Mouse (Mus musculus) ES-Bruce4 (cell line): ENCODE data around the gene Gcn1l1. TPM values are rescaled to one million over a fixed set of nuclear protein-coding genes. Genes with fewer than 3 reads are reported as not detected.

Source experiments
- H3K27ac ChIP-seq: 2 replicates; pipeline ENCODE4 v1.5.1; 2012; ENCODE audit warnings: low read length, inconsistent platforms; ENCODE audit not compliant: insufficient read depth
- H3K27me3 ChIP-seq: 2 replicates; pipeline ENCODE4 v1.6.1; 2012; ENCODE audit warnings: mild to moderate bottlenecking, low read length, inconsistent platforms; ENCODE audit not compliant: control insufficient read depth, poor library complexity, insufficient read depth, severe bottlenecking
- H3K36me3 ChIP-seq: 2 replicates; pipeline ENCODE4 v1.6.1; 2012; ENCODE audit warnings: inconsistent platforms, mild to moderate bottlenecking, low read length, moderate library complexity; ENCODE audit not compliant: control insufficient read depth, poor library complexity, insufficient read depth, severe bottlenecking
- H3K4me1 ChIP-seq: one replicate; pipeline ENCODE4 v1.8.1; 2011; ENCODE audit warnings: low read length; ENCODE audit not compliant: control insufficient read depth, insufficient read depth
- H3K4me3 ChIP-seq: 2 replicates; pipeline ENCODE4 v1.5.1; 2011; ENCODE audit warnings: low read depth, mild to moderate bottlenecking, low read length
- H3K9ac ChIP-seq: 2 replicates; pipeline ENCODE4 v1.6.1; 2012; ENCODE audit warnings: low read depth, mild to moderate bottlenecking, inconsistent platforms; ENCODE audit not compliant: poor library complexity, severe bottlenecking
- H3K9me3 ChIP-seq: replicated peaks from 2 replicates; pipeline ENCODE4 v1.6.1; 2012; ENCODE audit warnings: mild to moderate bottlenecking, low read length, inconsistent platforms; ENCODE audit not compliant: control insufficient read depth, poor library complexity, insufficient read depth, severe bottlenecking
- CTCF ChIP-seq: IDR thresholded peaks from one replicate; pipeline ENCODE4 v1.8.1; 2011; ENCODE audit warnings: low read depth, low read length
- EP300 ChIP-seq: IDR thresholded peaks from 2 replicates; pipeline ENCODE4 v1.6.1; 2011; ENCODE audit warnings: low read depth, low read length; ENCODE audit not compliant: insufficient read depth
- POLR2A ChIP-seq: IDR thresholded peaks from one replicate; pipeline ENCODE4 v1.8.1; 2011; ENCODE audit warnings: low read length; ENCODE audit not compliant: insufficient read depth
- polyA plus RNA-seq: library from polyadenylated mRNA; stranded (reverse); fragments of >200 nt; gene quantifications from 2 replicates; pipeline ENCODE4 v1.2.4, GENCODE M21; 2011; ENCODE audit warnings: low read depth; ENCODE audit not compliant: missing spikeins, insufficient read depth, insufficient read length

Gcn1l1 gene
- polyA plus RNA-seq, 1 experiment = 62.0 TPM

GRCm38 (mm10) chr5:115563771-115564585 is 1.1 kb upstream of the Gcn1l1 start:
- Histone ChIP-seq H3K9me3 (no peaks in the 10 kb centered on the region), H3K27me3 (no peaks in the 10 kb centered on the region), H3K4me3 (no peak overlapping the region), H3K9ac (no peak overlapping the region), H3K36me3 (peaks cover 37% of the 10 kb centered on the region), H3K4me1 (no peaks in the 10 kb centered on the region), H3K27ac (no peak overlapping the region)
- TF ChIP-seq EP300 (no peak), CTCF (no peak), POLR2A (no peak)

DNA sequence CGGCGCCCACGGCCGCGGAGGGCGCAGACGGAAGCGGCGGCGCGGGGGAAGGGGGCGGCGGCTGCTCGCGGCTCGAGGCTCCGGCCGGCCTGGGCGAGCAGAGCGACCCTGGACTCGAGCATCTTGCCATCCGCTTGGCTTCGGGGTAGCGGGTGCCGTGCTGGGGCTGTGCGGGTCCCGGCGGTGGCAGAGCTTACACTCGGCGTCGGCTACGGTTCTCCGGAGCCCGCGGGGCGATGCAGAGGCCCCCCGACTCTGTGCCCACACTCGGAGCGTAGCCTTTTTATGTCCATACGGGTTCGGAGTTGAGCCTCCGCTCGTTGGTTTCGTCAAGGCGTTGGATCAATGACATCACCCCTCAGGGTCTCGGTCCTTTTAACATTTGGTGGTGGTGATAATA is 349 bp downstream of the Gcn1l1 start:
- peak overlapping the region; percentile 94 for H3K9ac ChIP-seq
- no peaks in the 10 kb centered on the region for H3K9me3 ChIP-seq
- no peak overlapping the region for H3K27ac ChIP-seq
- H3K27me3 ChIP-seq = no peaks in the 10 kb centered on the region
- no peaks in the 10 kb centered on the region for H3K4me1 ChIP-seq
- H3K4me3 ChIP-seq = peak overlapping the region; percentile 74
- TF ChIP-seq POLR2A (no peak), EP300 (no peak), CTCF (no peak)
- peaks cover 35% of the 10 kb centered on the region for H3K36me3 ChIP-seq

DNA sequence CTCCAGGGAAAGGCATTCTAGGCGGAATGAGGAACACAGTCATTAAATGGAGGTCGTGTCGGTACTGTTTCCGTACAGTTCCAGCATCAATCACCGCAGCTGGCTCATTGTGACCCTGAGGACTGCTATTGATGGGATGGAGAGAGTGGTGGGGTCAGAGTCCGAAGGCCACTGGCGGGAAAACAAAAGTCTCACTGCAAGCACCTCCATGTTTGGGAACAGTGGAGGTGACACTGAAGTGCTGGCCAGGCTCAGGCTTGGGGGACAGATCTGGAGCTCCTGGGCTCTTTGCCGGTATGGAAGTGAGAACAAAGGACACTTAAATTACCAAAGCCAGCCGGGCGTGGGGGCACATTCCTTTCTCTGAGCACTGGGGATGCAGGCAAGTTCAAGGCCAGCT is 3.6 kb downstream of the Gcn1l1 start:
- Histone ChIP-seq H3K9ac (peak overlapping the region; percentile 32; the same call in 1 of the 2 replicates), H3K4me3 (no peak overlapping the region), H3K4me1 (no peaks in the 10 kb centered on the region), H3K27ac (peak overlapping the region; percentile 58), H3K27me3 (no peaks in the 10 kb centered on the region), H3K9me3 (no peaks in the 10 kb centered on the region), H3K36me3 (peaks cover 17% of the 10 kb centered on the region)
- no peak for TF ChIP-seq EP300

DNA sequence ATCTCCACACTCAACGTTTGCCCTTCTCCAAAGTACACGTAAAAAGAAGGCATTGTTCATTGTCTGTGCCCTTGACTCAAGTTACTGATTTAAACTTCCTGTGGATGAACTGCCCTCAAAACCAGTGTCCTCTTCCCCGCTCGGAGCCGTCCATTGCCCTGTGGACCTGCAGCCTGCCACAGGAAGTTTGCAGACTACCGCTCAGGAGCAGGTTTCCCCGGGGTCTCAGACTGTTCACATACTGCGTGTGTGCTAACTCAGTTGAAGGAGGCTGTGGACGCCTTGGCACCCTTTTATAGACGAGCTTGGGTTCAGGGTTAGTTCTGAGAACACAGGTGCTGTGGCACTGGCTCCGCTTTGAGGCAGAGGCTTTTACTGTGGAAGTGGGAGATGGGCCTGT is 4.3 kb downstream of the Gcn1l1 start:
- Histone ChIP-seq H3K4me1 (no peaks in the 10 kb centered on the region), H3K36me3 (peaks cover 14% of the 10 kb centered on the region), H3K9me3 (no peaks in the 10 kb centered on the region), H3K9ac (peak overlapping the region; percentile 3; the same call in 1 of the 2 replicates), H3K4me3 (no peak overlapping the region), H3K27me3 (no peaks in the 10 kb centered on the region), H3K27ac (0 out of 2 replicates have a peak overlapping the region, but pooled peaks have one; percentile 22)
- TF ChIP-seq CTCF (no peak), EP300 (no peak), POLR2A (no peak)

GRCm38 (mm10) chr5:115569721-115570120 is 4.7 kb downstream of the Gcn1l1 start:
- Histone ChIP-seq H3K9ac (peak overlapping the region; percentile 3; the same call in 1 of the 2 replicates), H3K36me3 (peaks cover 16% of the 10 kb centered on the region), H3K4me1 (no peaks in the 10 kb centered on the region), H3K27ac (no peak overlapping the region), H3K9me3 (no peaks in the 10 kb centered on the region), H3K27me3 (no peaks in the 10 kb centered on the region), H3K4me3 (no peak overlapping the region)
- no peak for TF ChIP-seq CTCF
- no peak for TF ChIP-seq POLR2A
- no peak for TF ChIP-seq EP300

DNA sequence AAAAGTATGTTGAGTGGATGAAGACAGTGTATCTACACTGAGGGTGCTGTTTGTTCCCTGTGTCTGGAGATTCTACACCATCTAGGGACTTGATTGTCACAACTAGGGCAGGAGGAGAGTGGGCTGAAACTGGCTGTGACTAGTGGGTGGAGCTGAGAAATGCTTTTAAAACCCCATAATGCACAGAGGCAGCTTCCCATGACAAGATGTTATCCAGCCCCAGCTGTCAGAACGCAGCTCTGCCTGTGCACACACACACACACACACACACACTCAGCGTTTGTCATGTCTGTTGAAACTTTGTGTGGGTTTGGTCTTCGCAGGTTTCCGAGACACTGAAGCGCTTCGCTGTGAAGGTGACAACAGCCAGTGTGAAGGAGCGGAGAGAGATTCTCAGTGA is 6.0 kb downstream of the Gcn1l1 start:
- Histone ChIP-seq H3K27me3 (no peaks in the 10 kb centered on the region), H3K27ac (no peak overlapping the region), H3K9me3 (no peaks in the 10 kb centered on the region), H3K36me3 (peaks cover 24% of the 10 kb centered on the region), H3K4me3 (no peak overlapping the region), H3K4me1 (no peaks in the 10 kb centered on the region), H3K9ac (no peak overlapping the region)
- TF ChIP-seq CTCF (no peak), POLR2A (no peak), EP300 (no peak)
